In genomic region chr5:36368511-36369135, GRCm38 (mm10) we compare ENCODE assay signal across 10 mouse cellular contexts. TPM values are rescaled to one million over a fixed set of nuclear protein-coding genes. Genes with fewer than 3 reads are reported as not detected.
DNase-seq lines count a peak whose midpoint lies in the region; ATAC-seq lines count a peak whose summit lies in the region.
"Had no signal": no experiment of that assay in that cellular context is flagged by ENCODE, and none has a peak within 500 bp of the region (broad histone marks: within the 10 kb centered on the region; RNA-seq: fewer than 3 reads in every experiment).

No protein-coding gene starts in this region.

- H3K4me1 ChIP-seq in heart, embryonic 12.5 days (replicated peaks), result peaks cover 79% of the 10 kb centered on the region
- H3K4me1 ChIP-seq in kidney, embryonic 16.5 days (ENCODE audit: insufficient read depth, low read length), result peaks cover 52% of the 10 kb centered on the region
- H3K4me1 ChIP-seq in midbrain, embryonic 14.5 days (ENCODE audit: control insufficient read depth, insufficient read depth, low read length), result peaks cover 28% of the 10 kb centered on the region

- H3K4me3 ChIP-seq in heart, embryonic 12.5 days, result no peak overlapping the region
- no peak overlapping the region for H3K4me3 ChIP-seq in kidney, embryonic 16.5 days (ENCODE audit: low read length)
- H3K4me3 ChIP-seq in midbrain, embryonic 14.5 days (replicated peaks; ENCODE audit: low read depth, low read length), result no peak overlapping the region

- 65% methylated on average over 7 of the region's 7 CpGs for WGBS in heart, embryonic 12.5 days
- WGBS in kidney, embryonic 16.5 days, result 68% methylated on average over 7 of the region's 7 CpGs
- 80% methylated on average over 7 of the region's 7 CpGs for WGBS in midbrain, embryonic 14.5 days

- H3K27ac ChIP-seq in heart, embryonic 12.5 days (ENCODE audit: poor library complexity, severe bottlenecking), result peak overlapping the region; percentile 98; the same call in 1 of the 2 replicates
- H3K27ac ChIP-seq in kidney, embryonic 16.5 days (ENCODE audit: low read length), result peak overlapping the region; percentile 37
- H3K27ac ChIP-seq in midbrain, embryonic 14.5 days (replicated peaks; ENCODE audit: low read depth, low read length), result peak overlapping the region; percentile 60; the same call in 1 of the 2 replicates

- no peaks in the 10 kb centered on the region for H3K27me3 ChIP-seq in heart, embryonic 12.5 days (replicated peaks)
- H3K27me3 ChIP-seq in kidney, embryonic 16.5 days (ENCODE audit: insufficient read depth, low read length), result no peaks in the 10 kb centered on the region
- H3K27me3 ChIP-seq in midbrain, embryonic 14.5 days (ENCODE audit: control insufficient read depth, insufficient read depth, low read length), result no peaks in the 10 kb centered on the region

- H3K4me2 ChIP-seq in heart, embryonic 12.5 days, result no peak overlapping the region
- no peak overlapping the region for H3K4me2 ChIP-seq in kidney, embryonic 16.5 days (replicated peaks; ENCODE audit: low read depth, low read length)
- H3K4me2 ChIP-seq in midbrain, embryonic 14.5 days (ENCODE audit: low read length), result no peak overlapping the region

- H3K36me3 ChIP-seq in heart, embryonic 12.5 days, result no peaks in the 10 kb centered on the region
- no peaks in the 10 kb centered on the region for H3K36me3 ChIP-seq in kidney, embryonic 16.5 days (ENCODE audit: insufficient read depth, low read length)
- H3K36me3 ChIP-seq in midbrain, embryonic 14.5 days (ENCODE audit: control insufficient read depth, insufficient read depth, low read length), result no peaks in the 10 kb centered on the region

- no peaks in the 10 kb centered on the region for H3K9me3 ChIP-seq in heart, embryonic 12.5 days (replicated peaks)
- H3K9me3 ChIP-seq in kidney, embryonic 16.5 days (ENCODE audit: low read length), result no peaks in the 10 kb centered on the region
- H3K9me3 ChIP-seq in midbrain, embryonic 14.5 days (ENCODE audit: control insufficient read depth, low read length), result no peaks in the 10 kb centered on the region

- no peak for ATAC-seq in heart, embryonic 12.5 days (ENCODE audit: insufficient number of reproducible peaks, low FRiP score)
- no peak for ATAC-seq in kidney, embryonic 16.5 days (ENCODE audit: low FRiP score, low TSS enrichment)
- ATAC-seq in midbrain, embryonic 14.5 days (ENCODE audit: low FRiP score, low TSS enrichment), result no peak
- ATAC-seq: liver, postnatal 0 days had no signal

- DNase-seq in adrenal gland, postnatal 14 days, result peak; percentile 42
- no peak for DNase-seq in adrenal gland, adult 18-20 months (ENCODE audit: low spot score in 2 of 2)
- no peak for DNase-seq in heart, adult 9 months (ENCODE audit: low spot score in 2 of 2)
- no peak for DNase-seq in kidney, postnatal 14 days
- DNase-seq in midbrain, embryonic 14.5 days, result no peak
- DNase-seq in lung, postnatal 14 days, result no peak
- DNase-seq: cerebellum, adult 18-20 months; liver, postnatal 0 days had no signal

- peak overlapping the region; percentile 41; the same call in 1 of the 2 replicates for H3K9ac ChIP-seq in heart, embryonic 12.5 days
- H3K9ac ChIP-seq in kidney, embryonic 16.5 days (replicated peaks; ENCODE audit: low read length), result 0 out of 2 replicates have a peak overlapping the region, but pooled peaks have one; percentile 12
- no peak overlapping the region for H3K9ac ChIP-seq in midbrain, embryonic 14.5 days (replicated peaks; ENCODE audit: low read length)
- H3K9ac ChIP-seq: liver, postnatal 0 days had no signal

RNA-seq across cellular contexts. Expression of gene Sorcs2, which starts 29.3 kb away (rescaled TPM):
- total RNA-seq in adrenal gland, postnatal 14 days (2021), result 10.1 and 10.3 TPM in 2 replicates
- total RNA-seq in adrenal gland, adult 18-20 months (2021), result 10 to 100 TPM; 14.2 to 30.4 TPM
- polyA plus RNA-seq in heart, embryonic 12.5 days (2016; fragmentation: Nextera tagmentation; extraction: Ambion mirVana), result 12.4 and 14.1 TPM in 2 replicates
- 11.1 and 11.6 TPM in 2 replicates for polyA plus RNA-seq in kidney, embryonic 16.5 days (2015; fragmentation: Nextera tagmentation; extraction: Ambion mirVana)
- 14.5 and 15.1 TPM in 2 replicates for polyA plus RNA-seq in midbrain, embryonic 14.5 days (2014; fragmentation: Nextera tagmentation; extraction: Ambion mirVana)

Comparison
In these comparisons a context has a peak if more than half of its experiments do, and no peak if none do; other contexts are left out.
1. H3K27ac ChIP-seq: peak in every context shown above with its lines; median percentile 98 in heart, embryonic 12.5 days; 60 in midbrain, embryonic 14.5 days; 37 in kidney, embryonic 16.5 days.